Mouse (Mus musculus): ENCODE measurements around the gene Osgin1. TPM values are rescaled to one million over a fixed set of nuclear protein-coding genes. Genes with fewer than 3 reads are reported as not detected.

The Osgin1 gene
- 10 to 100 TPM in 24 of 26 experiments, 1 to 10 TPM in 2; 3.0 to 62.0 (median 39.3) TPM for total RNA-seq (2018; cell fraction: chromatin; rRNA removed)
- 10 to 100 TPM in 23 of 26 experiments, 1 to 10 TPM in 3; 4.5 to 22.9 (median 16.5) TPM for total RNA-seq (2018; cell fraction: cytosol; rRNA removed)
- total RNA-seq (2018; cell fraction: nucleus; rRNA removed) = 10 to 100 TPM in 23 of 26 experiments, 1 to 10 TPM in 3; 3.7 to 61.7 (median 25.9) TPM
- polyA plus RNA-seq (2018) = 17.6 to 31.1 TPM (median 18.4 TPM) in 3 replicates

- WGBS (ENCODE audit: missing documents) = 97% methylated on average over 13 of the region's 13 CpGs
- Histone ChIP-seq H3K4me3 (ENCODE audit: inconsistent target) (no peak within 1 kb of the TSS), H3K79me2 (ENCODE audit: inconsistent target) (peaks cover 18% of the 10 kb centered on the region), H3K27ac (no peak within 1 kb of the TSS), H3K36me3 (ENCODE audit: inconsistent target) (no peaks in the 10 kb centered on the region)
These were observed at the start of gene Osgin1 for GRCm38 (mm10) chr8:119433582-119434174. Gene Osgin1 (plus strand): TSS chr8:119434124.

DNA sequence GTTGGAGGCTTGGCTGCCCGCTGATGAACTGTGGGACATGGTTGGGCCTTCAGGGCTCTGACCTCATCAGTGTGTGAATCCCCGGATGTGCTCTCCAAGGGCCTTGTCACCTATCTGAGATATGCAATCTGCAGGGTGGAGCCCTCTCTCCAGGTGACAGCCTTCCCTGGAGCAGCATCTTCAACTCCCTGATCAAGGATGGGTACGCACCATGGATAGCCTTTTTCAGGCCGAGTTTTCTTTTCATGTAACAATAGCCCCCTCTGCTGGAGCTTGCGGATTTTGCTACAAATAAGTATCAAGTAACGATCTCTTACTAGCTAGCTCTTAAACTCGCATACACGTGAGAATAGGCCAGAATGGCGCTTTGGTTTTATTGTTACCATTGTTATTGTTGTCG lies 49.4 kb upstream of the Osgin1 start:
- WGBS (ENCODE audit: missing documents) = 26% methylated on average over 10 of the region's 10 CpGs
- Histone ChIP-seq H3K4me3 (ENCODE audit: inconsistent target) (no peak overlapping the region), H3K79me2 (ENCODE audit: inconsistent target) (no peaks in the 10 kb centered on the region), H3K27ac (no peak overlapping the region), H3K36me3 (ENCODE audit: inconsistent target) (no peaks in the 10 kb centered on the region)

GRCm38 (mm10) chr8:119385854-119386253 lies 48.1 kb upstream of the Osgin1 start:
- H3K27ac ChIP-seq = no peak overlapping the region
- WGBS (ENCODE audit: missing documents) = 53% methylated on average over 6 of the region's 6 CpGs

DNA sequence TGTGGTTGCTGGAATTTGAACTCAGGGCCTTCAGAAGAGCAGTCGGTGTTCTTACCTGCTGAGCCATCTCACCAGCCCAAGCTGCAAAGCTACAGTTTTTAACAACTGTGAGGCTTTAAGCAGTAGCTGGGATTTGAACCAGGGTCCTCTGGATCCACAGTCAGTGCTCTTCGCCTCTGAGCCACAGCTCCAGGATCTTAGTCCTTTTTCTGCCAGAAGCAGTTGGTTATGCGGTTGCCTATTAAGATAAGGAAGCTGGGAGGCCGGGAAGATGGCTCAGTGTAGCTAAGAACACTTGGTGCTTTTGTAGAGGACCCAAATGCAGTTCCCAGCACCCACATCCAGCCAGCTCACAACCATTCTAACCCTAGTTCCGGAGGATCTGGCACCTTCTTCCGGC lies 46.9 kb upstream of the Osgin1 start:
- no peaks in the 10 kb centered on the region for H3K79me2 ChIP-seq (ENCODE audit: inconsistent target)
- 90% methylated on average over 6 of the region's 6 CpGs for WGBS (ENCODE audit: missing documents)
- H3K4me3 ChIP-seq (ENCODE audit: inconsistent target) = no peak overlapping the region
- H3K27ac ChIP-seq = no peak overlapping the region
- H3K36me3 ChIP-seq (ENCODE audit: inconsistent target) = no peaks in the 10 kb centered on the region

More at GRCm38 (mm10) chr8:119385854-119386253, 48.1 kb upstream of the Osgin1 start:
- H3K79me2 ChIP-seq (ENCODE audit: inconsistent target) = no peaks in the 10 kb centered on the region
- no peaks in the 10 kb centered on the region for H3K36me3 ChIP-seq (ENCODE audit: inconsistent target)
- H3K4me3 ChIP-seq (ENCODE audit: inconsistent target) = no peak overlapping the region

DNA sequence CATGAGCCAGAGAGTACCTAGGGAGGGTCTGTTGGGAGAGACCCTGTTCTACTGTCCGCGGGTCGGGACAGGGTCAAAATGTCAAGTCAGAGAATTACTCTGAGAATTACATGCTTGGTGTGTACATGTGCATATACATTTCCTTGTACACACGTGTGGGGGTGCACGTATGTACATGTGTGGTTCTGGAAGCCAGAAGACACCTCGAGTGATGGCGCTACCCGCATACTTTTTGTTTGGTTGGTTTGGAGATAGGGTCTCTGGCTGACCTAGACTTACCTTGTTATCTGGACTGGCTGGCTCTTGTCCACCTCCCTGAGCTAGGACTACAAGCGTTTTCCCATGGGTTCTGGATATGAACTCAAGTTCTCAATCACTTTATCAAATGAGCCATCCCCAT lies 39.8 kb upstream of the Osgin1 start:
- H3K79me2 ChIP-seq (ENCODE audit: inconsistent target) = peaks cover 24% of the 10 kb centered on the region; the same call in 1 of the 2 replicates
- H3K4me3 ChIP-seq (ENCODE audit: inconsistent target) = peak overlapping the region; percentile 48
- H3K27ac ChIP-seq = no peak overlapping the region
- WGBS (ENCODE audit: missing documents) = 88% methylated on average over 9 of the region's 9 CpGs
- no peaks in the 10 kb centered on the region for H3K36me3 ChIP-seq (ENCODE audit: inconsistent target)

DNA sequence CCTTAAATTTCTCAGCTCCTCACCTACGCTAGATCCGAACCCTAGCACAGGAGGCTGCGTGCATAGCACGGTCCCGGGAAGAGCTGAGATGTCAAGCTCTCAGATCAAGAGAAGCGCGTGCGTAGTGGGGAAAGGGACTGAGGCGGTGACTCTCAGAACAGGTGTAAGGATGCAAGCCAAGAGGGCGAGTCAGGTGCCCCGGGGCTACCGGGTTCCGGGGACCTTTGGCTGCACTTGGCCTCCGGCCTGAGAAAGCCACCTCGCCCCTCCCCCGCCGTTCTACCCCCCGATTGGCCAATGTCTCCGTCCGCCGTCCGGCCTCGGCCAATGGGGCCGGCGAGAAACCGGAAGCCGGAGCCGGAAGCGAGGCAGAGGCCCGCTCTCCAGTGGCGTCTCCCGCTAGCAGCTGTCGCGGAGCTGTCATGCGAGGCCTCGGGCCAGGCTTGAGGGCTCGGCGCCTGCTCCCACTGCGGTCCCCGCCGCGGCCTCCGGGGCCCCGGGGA lies 39.3 kb upstream of the Osgin1 start, which contains the start of gene Mlycd:
Gene Mlycd, plus strand, starts transcription at position 355 of the 503 bp plus-strand sequence.
- H3K27ac ChIP-seq = no peak within 1 kb of the TSS
- H3K4me3 ChIP-seq (ENCODE audit: inconsistent target) = peak within 1 kb of the TSS; percentile 48
- 1% methylated on average over 15 of the region's 44 CpGs for WGBS (ENCODE audit: missing documents)
- H3K79me2 ChIP-seq (ENCODE audit: inconsistent target) = peaks cover 28% of the 10 kb centered on the region; the same call in 1 of the 2 replicates
- H3K36me3 ChIP-seq (ENCODE audit: inconsistent target) = no peaks in the 10 kb centered on the region

DNA sequence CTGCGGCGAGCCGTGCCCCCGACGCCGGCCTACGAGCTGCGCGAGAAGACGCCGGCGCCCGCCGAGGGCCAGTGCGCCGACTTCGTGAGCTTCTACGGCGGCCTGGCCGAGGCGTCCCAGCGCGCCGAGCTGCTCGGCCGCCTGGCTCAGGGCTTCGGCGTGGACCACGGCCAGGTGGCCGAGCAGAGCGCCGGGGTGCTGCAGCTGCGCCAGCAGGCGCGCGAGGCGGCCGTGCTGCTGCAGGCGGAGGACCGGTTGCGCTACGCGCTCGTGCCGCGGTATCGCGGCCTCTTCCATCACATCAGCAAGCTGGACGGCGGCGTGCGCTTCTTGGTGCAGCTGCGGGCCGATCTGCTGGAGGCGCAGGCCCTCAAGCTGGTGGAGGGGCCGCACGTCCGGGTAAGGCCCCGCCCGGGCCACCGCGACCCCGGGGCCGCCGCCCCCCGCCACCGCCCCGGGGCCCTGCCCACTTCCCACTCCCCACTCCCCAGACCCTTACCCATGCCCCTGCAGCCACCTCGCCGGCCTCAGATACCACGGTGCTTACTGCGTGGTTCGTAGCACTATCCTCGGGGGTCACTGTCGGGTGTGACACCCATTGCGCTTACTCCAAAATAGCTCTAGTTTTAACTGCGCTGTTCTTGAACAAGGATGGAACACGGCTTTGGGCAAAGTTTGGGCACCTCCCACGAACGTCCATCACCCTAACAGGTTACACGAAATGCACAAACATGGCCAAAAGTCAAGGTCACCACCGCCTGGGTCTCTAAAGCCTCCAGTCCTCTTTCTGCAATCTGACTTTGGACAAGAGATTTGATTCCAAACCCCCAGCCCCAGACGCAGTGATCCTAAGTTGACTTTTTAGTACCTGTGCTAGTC lies 38.6 kb upstream of the Osgin1 start:
- Histone ChIP-seq H3K79me2 (ENCODE audit: inconsistent target) (peaks cover 31% of the 10 kb centered on the region; the same call in 1 of the 2 replicates), H3K4me3 (ENCODE audit: inconsistent target) (peak overlapping the region; percentile 28; the same call in 1 of the 2 replicates), H3K36me3 (ENCODE audit: inconsistent target) (no peaks in the 10 kb centered on the region), H3K27ac (no peak overlapping the region)
- 9% methylated on average over 74 of the region's 83 CpGs for WGBS (ENCODE audit: missing documents)

DNA sequence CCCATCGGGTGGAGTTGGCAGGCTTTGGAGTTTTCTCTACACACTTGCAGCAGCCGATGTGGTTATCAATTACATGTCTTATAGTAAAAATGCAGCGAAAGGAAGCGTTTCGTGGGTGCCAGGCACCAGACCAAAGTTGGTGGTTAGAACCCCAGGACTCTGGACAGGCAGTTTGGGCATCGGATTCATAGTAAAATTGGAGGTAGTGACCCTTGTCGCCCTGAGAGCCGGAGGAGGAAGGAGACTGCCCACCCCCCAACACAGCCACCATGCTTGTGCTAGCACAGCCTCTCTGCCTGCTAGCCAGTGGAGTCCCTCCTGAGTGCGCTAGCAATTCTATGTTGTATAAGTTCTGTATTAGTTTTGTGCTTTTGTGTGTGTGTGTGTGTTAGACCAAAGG lies 35.4 kb upstream of the Osgin1 start:
- no peak overlapping the region for H3K4me3 ChIP-seq (ENCODE audit: inconsistent target)
- peaks cover 31% of the 10 kb centered on the region; the same call in 1 of the 2 replicates for H3K79me2 ChIP-seq (ENCODE audit: inconsistent target)
- H3K27ac ChIP-seq = no peak overlapping the region
- WGBS (ENCODE audit: missing documents) = 73% methylated on average over 8 of the region's 9 CpGs
- H3K36me3 ChIP-seq (ENCODE audit: inconsistent target) = peaks cover 13% of the 10 kb centered on the region; the same call in 1 of the 2 replicates

- Histone ChIP-seq H3K27ac (no peak overlapping the region), H3K4me3 (ENCODE audit: inconsistent target) (no peak overlapping the region)
- WGBS (ENCODE audit: missing documents) = 95% methylated on average over 6 of the region's 6 CpGs
These were observed 34.7 kb upstream of the Osgin1 start for GRCm38 (mm10) chr8:119399255-119399654.

DNA sequence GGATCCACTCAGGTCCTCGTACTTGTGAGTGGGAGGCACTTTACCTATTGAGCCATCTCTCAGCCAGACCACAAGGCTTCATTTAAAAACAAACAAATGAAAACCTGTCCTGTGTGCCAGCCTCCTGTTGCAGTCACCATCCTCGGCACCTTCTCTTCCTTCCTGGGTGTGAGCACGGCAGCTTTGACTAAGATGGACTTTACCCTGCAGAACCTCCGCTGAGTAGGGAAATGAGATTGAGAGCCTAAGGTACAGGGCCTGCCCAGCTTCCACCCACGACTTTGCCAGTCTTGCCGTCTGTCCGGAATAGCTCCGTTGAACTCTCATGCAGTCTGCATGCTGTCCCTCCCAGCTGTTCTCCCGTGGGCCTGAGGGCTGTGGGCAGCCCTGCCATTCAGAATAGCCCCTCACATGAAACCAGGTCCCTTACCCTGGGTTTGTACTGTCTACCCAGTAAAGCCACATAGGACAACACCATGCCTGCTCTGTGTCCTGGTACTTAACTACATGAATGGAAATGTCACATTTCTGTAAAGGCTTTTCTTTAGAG lies 33.7 kb upstream of the Osgin1 start:
- Histone ChIP-seq H3K27ac (no peak overlapping the region), H3K4me3 (ENCODE audit: inconsistent target) (no peak overlapping the region), H3K36me3 (ENCODE audit: inconsistent target) (peaks cover 23% of the 10 kb centered on the region; the same call in 1 of the 2 replicates), H3K79me2 (ENCODE audit: inconsistent target) (peaks cover 31% of the 10 kb centered on the region; the same call in 1 of the 2 replicates)
- WGBS (ENCODE audit: missing documents) = 91% methylated on average over 9 of the region's 9 CpGs

More at GRCm38 (mm10) chr8:119399255-119399654, 34.7 kb upstream of the Osgin1 start:
- peaks cover 31% of the 10 kb centered on the region; the same call in 1 of the 2 replicates for H3K79me2 ChIP-seq (ENCODE audit: inconsistent target)
- peaks cover 19% of the 10 kb centered on the region; the same call in 1 of the 2 replicates for H3K36me3 ChIP-seq (ENCODE audit: inconsistent target)

GRCm38 (mm10) chr8:119400904-119401303 lies 33.0 kb upstream of the Osgin1 start:
- H3K4me3 ChIP-seq (ENCODE audit: inconsistent target) = no peak overlapping the region
- peaks cover 26% of the 10 kb centered on the region; the same call in 1 of the 2 replicates for H3K79me2 ChIP-seq (ENCODE audit: inconsistent target)
- H3K36me3 ChIP-seq (ENCODE audit: inconsistent target) = peaks cover 23% of the 10 kb centered on the region; the same call in 1 of the 2 replicates
- 94% methylated on average over 3 of the region's 3 CpGs for WGBS (ENCODE audit: missing documents)
- H3K27ac ChIP-seq = no peak overlapping the region

DNA sequence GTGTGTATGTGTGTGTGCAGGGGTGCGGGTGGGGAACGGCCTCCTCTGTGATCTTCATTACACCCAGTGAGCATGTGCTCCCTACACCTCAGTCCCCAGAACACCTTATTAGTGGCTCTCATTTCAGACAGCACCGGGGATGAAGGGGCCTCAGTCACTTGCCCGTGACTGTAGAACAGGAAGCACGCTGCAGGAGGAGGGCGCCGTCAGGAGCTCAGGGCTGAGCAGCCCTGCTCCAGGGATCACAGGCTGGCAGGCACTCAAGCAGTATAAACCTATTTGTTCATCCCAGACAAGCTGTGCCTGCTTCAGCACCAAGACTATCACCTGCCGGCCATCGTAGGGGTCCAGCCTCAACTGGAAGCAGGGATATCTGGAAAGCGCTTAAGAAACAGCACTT lies 30.0 kb upstream of the Osgin1 start:
- Histone ChIP-seq H3K4me3 (ENCODE audit: inconsistent target) (no peak overlapping the region), H3K79me2 (ENCODE audit: inconsistent target) (peaks cover 9% of the 10 kb centered on the region; the same call in 1 of the 2 replicates), H3K36me3 (ENCODE audit: inconsistent target) (peaks cover 42% of the 10 kb centered on the region), H3K27ac (no peak overlapping the region)
- 88% methylated on average over 9 of the region's 10 CpGs for WGBS (ENCODE audit: missing documents)

DNA sequence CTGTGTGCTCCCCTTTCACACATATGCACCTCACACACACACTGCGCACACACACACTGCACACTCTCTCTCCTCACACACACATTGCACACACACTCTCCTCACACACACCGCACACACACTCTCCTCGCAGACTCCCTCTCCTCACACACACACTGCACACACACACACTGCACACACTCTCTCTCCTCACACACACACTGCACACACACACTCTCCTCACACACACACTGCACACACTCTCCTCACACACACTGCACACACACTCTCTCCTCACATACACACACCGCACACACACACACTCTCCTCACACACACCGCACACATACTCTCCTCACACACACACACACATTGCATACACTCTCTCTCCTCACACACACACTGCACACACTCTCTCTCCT lies 29.3 kb upstream of the Osgin1 start:
- H3K4me3 ChIP-seq (ENCODE audit: inconsistent target) = no peak overlapping the region
- H3K27ac ChIP-seq = no peak overlapping the region
- peaks cover 4% of the 10 kb centered on the region; the same call in 1 of the 2 replicates for H3K79me2 ChIP-seq (ENCODE audit: inconsistent target)
- 91% methylated on average over 5 of the region's 5 CpGs for WGBS (ENCODE audit: missing documents)
- H3K36me3 ChIP-seq (ENCODE audit: inconsistent target) = peaks cover 50% of the 10 kb centered on the region

DNA sequence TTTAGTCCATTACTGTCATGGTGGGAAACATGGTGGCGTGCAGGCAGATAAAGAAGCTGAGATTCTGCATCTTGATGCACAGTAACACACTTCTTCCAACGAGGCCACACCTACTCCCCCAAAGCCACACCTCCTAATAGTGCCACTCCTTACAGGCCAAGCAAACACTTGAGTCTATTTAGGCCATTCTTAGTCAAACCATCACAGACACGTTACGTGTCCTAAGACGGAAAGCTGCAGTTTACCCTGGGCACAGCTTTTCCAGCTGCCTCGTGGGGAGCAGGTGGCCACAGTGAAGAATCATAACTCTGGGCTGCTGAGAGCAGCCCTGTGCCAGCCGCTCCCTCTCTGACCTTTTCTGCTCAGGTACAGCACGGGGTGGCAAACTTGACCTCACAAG lies 25.6 kb upstream of the Osgin1 start:
- H3K27ac ChIP-seq = no peak overlapping the region
- no peak overlapping the region for H3K4me3 ChIP-seq (ENCODE audit: inconsistent target)
- no peaks in the 10 kb centered on the region for H3K79me2 ChIP-seq (ENCODE audit: inconsistent target)
- peaks cover 56% of the 10 kb centered on the region for H3K36me3 ChIP-seq (ENCODE audit: inconsistent target)
- WGBS (ENCODE audit: missing documents) = 98% methylated on average over 8 of the region's 8 CpGs

All from macrophage (primary cell).